23 mouse cellular contexts compared by ENCODE assay signal in the genomic region with DNA sequence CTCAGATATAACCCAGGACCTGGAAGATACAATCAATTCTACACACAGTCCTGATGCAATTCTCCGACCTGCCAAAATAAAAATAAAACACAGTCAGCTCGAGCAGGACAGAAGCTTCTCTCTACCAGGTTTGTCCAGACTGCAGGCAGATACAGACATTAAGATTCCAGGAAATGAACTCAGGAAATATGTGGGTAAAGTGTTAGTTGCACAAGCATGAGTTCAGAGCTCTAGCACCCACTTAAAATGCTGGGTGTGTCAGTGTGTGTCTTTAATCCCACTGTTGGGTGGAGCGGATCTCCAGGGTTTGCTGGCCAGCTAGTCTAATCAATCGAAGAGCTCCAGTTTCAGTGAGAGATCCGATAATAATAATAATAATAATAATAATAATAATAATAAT. TPM values are rescaled to one million over a fixed set of nuclear protein-coding genes. Genes with fewer than 3 reads are reported as not detected.
DNase-seq lines count a peak whose midpoint lies in the region; ATAC-seq and TF ChIP-seq lines count a peak whose summit lies in the region.
"Had no signal": no experiment of that assay in that cellular context is flagged by ENCODE, and none has a peak within 500 bp of the region (broad histone marks: within the 10 kb centered on the region; RNA-seq: fewer than 3 reads in every experiment).

No protein-coding gene starts in this region.

- no peak overlapping the region for H3K4me2 ChIP-seq in forebrain, embryonic 13.5 days
- H3K4me2 ChIP-seq: heart, embryonic 13.5 days; hindbrain, embryonic 13.5 days had no signal

- H3K79me2 ChIP-seq in macrophage (ENCODE audit: inconsistent target): peaks cover 5% of the 10 kb centered on the region; the same call in 1 of the 2 replicates

- no peaks in the 10 kb centered on the region for H3K36me3 ChIP-seq in macrophage (ENCODE audit: inconsistent target)
- H3K36me3 ChIP-seq in forebrain, embryonic 13.5 days (ENCODE audit: poor library complexity, severe bottlenecking): no peaks in the 10 kb centered on the region
- H3K36me3 ChIP-seq: embryonic facial prominence, embryonic 10.5 days; heart, embryonic 13.5 days; hindbrain, embryonic 13.5 days had no signal

- peak overlapping the region; percentile 23; the same call in 1 of the 2 replicates for H3K27ac ChIP-seq in bone marrow macrophage, adult 2 months (ENCODE audit: insufficient read depth, low read depth, low read length)
- peak overlapping the region; percentile 17 for H3K27ac ChIP-seq in macrophage
- H3K27ac ChIP-seq in forebrain, embryonic 13.5 days: no peak overlapping the region
- H3K27ac ChIP-seq: embryonic facial prominence, embryonic 10.5 days; gastrocnemius, adult 2 months; heart, embryonic 13.5 days; hindbrain, embryonic 13.5 days; hindbrain, postnatal 0 days had no signal

- no peak for ATAC-seq in forebrain, embryonic 13.5 days
- ATAC-seq: forebrain, embryonic 14.5 days; hindbrain, postnatal 0 days had no signal

- peaks cover 30% of the 10 kb centered on the region for H3K4me1 ChIP-seq in bone marrow macrophage, adult 2 months (ENCODE audit: control insufficient read depth, insufficient read depth, low read length)
- no peaks in the 10 kb centered on the region for H3K4me1 ChIP-seq in forebrain, embryonic 13.5 days
- H3K4me1 ChIP-seq: embryonic facial prominence, embryonic 10.5 days; hindbrain, embryonic 13.5 days had no signal

- no peak overlapping the region for H3K4me3 ChIP-seq in bone marrow macrophage, adult 2 months (ENCODE audit: insufficient read depth, low read length)
- no peak overlapping the region for H3K4me3 ChIP-seq in macrophage (ENCODE audit: inconsistent target)
- H3K4me3 ChIP-seq in forebrain, embryonic 13.5 days: no peak overlapping the region
- H3K4me3 ChIP-seq: embryonic facial prominence, embryonic 10.5 days; gastrocnemius, adult 2 months; heart, embryonic 13.5 days; hindbrain, embryonic 13.5 days had no signal

- 6% methylated on average over 2 of the region's 5 CpGs for WGBS in macrophage (ENCODE audit: missing documents)
- 84% methylated on average over 5 of the region's 5 CpGs for WGBS in forebrain, embryonic 13.5 days

- no peaks in the 10 kb centered on the region for H3K27me3 ChIP-seq in forebrain, embryonic 13.5 days
- H3K27me3 ChIP-seq: heart, embryonic 13.5 days; hindbrain, embryonic 13.5 days had no signal

- H3K9me3 ChIP-seq in forebrain, embryonic 13.5 days (replicated peaks): no peaks in the 10 kb centered on the region
- H3K9me3 ChIP-seq: embryonic facial prominence, embryonic 10.5 days; heart, embryonic 13.5 days; hindbrain, embryonic 13.5 days had no signal

- H3K9ac ChIP-seq in forebrain, embryonic 13.5 days: no peak overlapping the region
- H3K9ac ChIP-seq: heart, embryonic 13.5 days; hindbrain, embryonic 13.5 days had no signal

- TF ChIP-seq CTCF in bone marrow macrophage, adult 2 months (IDR thresholded peaks at IDR 0.05; ENCODE audit: low read depth, low read length): no peak

- no peak for TF ChIP-seq POLR2A in bone marrow macrophage, adult 2 months (IDR thresholded peaks at IDR 0.05; ENCODE audit: borderline replicate concordance, low read depth, low read length)

- peak; percentile 29 for DNase-seq in lung, postnatal 36 days
- no peak for DNase-seq in lung, postnatal 14 days
- DNase-seq in testis, postnatal 14 days (ENCODE audit: low spot score): no peak
- no peak for DNase-seq in kidney, postnatal 25 days
- DNase-seq: adrenal gland, postnatal 14 days; B cell, adult 2 months; cerebellum, adult 18-20 months; cerebellum, adult 9-11 months; cerebellum, postnatal 36 days; gastrocnemius, adult 2 months; gastrocnemius, postnatal 25 days; heart, adult 11 months; heart, postnatal 10 days had no signal

RNA-seq across cellular contexts. Expression of gene Fcrls, which starts 3.0 kb away (rescaled TPM):
- polyA plus RNA-seq in bone marrow macrophage, adult 2 months (2012; ENCODE audit: insufficient read depth, insufficient read length, missing spikeins): 476 and 524 TPM in 2 replicates
- 10 to 100 TPM in 7 of 26 experiments, 1 to 10 TPM in 18, under 1 TPM in 1; 0.84 to 29.3 (median 6.2) TPM for total RNA-seq in macrophage (2018; cell fraction: chromatin; rRNA removed)
- 100 to 1,000 TPM in 10 of 26 experiments, 10 to 100 TPM in 16; 12.2 to 177 (median 58.4) TPM for total RNA-seq in macrophage (2018; cell fraction: cytosol; rRNA removed)
- 100 to 1,000 TPM in 10 of 26 experiments, 10 to 100 TPM in 15, 1 to 10 TPM in 1; 7.9 to 184 (median 34.2) TPM for total RNA-seq in macrophage (2018; cell fraction: nucleus; rRNA removed)
- 116 to 293 TPM (median 116 TPM) in 3 replicates for polyA plus RNA-seq in macrophage (2018)
- polyA plus RNA-seq in forebrain, embryonic 13.5 days (2015; fragmentation: Nextera tagmentation; extraction: Ambion mirVana): 5.1 and 5.9 TPM in 2 replicates
- total RNA-seq: hematopoietic stem cell, adult 5-6 weeks; MEL had no signal

Comparison
In these comparisons a context has a peak if more than half of its experiments do, and no peak if none do; other contexts are left out.
1. RNA of gene Fcrls, which starts 3.0 kb away (polyA plus RNA-seq): 476 to 524 TPM in bone marrow macrophage, adult 2 months and 116 to 293 TPM in macrophage; 5.1 to 5.9 TPM in forebrain, embryonic 13.5 days; every median in the first group is over 10 times any median in the second.